Mouse (Mus musculus): Measurements from ENCODE around the gene Stag1. TPM values are rescaled to one million over a fixed set of nuclear protein-coding genes. Genes with fewer than 3 reads are reported as not detected.

Gene Stag1
- polyA plus RNA-seq, 1 experiment: 1.8 TPM

DNA sequence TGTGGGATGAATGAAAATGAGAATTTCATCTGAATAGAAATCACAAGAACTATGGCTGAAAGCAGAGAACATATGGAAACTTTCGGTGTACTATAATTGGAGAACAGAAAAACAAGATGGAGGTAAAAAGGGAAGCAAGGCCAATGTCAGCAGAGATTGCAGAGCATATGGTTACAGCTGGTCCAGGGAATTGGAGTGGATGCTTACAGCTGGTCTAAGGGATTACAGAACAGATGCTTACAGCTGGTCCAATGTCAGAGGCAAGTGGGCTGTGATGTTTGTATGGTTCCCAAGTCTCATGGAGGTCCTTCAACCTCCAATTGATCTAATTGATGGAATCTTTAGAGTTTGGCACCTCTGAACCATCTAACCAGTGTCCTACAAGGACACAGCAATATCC lies 4.5 kb downstream of the Stag1 start:
- H3K4me3 ChIP-seq (replicated peaks): no peak overlapping the region
- H3K4me1 ChIP-seq: 0 out of 2 replicates have a peak, but pooled peaks cover under 1% of the 10 kb centered on the region
- TF ChIP-seq GATA1 (IDR thresholded peaks at IDR 0.05; ENCODE audit: borderline replicate concordance, low read length) (no peak), FLI1 (IDR thresholded peaks at IDR 0.05; ENCODE audit: low read length) (no peak)
- peaks cover 8% of the 10 kb centered on the region for H3K9me3 ChIP-seq
- peaks cover 8% of the 10 kb centered on the region for H3K27me3 ChIP-seq (replicated peaks)
- H3K36me3 ChIP-seq (replicated peaks; ENCODE audit: low read length): no peaks in the 10 kb centered on the region

DNA sequence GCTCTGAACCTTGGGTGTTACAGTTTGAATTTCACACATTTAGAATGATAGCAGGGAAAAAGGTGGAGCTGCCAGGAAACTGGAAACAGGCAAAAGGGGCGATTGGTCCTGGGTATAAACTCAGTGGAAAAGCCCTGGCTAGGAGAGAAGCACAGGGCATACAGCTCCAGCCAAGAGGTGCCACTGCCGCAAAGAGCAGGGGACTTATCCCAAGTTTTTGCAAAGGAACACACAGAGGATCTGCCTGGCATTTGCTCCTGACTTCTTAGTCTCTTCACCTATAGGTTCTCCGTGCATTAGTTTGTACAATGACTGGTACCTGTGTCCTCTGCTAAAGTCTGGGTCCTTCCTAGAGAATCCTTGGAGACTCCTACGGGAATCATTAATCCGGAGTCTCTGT lies 5.6 kb downstream of the Stag1 start:
- H3K9me3 ChIP-seq: peaks cover 8% of the 10 kb centered on the region
- no peak for TF ChIP-seq GATA1 (IDR thresholded peaks at IDR 0.05; ENCODE audit: borderline replicate concordance, low read length)
- no peak for TF ChIP-seq FLI1 (IDR thresholded peaks at IDR 0.05; ENCODE audit: low read length)

DNA sequence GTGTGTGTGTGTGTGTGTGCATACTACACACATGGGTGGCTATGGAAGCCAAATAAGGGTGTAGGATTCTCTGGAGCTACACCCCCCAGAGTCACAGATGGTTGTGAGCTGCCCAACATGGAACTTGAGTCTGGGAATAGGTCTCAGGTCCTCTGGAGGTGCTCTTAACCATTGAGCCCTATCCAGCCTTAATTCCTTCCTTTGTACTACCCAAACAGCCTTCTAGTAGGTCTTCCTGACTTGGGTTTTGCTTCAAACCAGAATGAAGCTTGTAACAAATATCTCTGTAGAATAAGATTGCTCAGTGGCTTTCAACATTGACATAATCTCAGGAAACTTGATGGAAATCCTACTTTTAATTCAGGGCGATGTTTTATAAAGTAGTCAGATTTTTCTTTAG lies 7.9 kb downstream of the Stag1 start:
- H3K9me3 ChIP-seq: peaks cover 8% of the 10 kb centered on the region
- H3K36me3 ChIP-seq (replicated peaks; ENCODE audit: low read length): no peaks in the 10 kb centered on the region
- TF ChIP-seq FLI1 (IDR thresholded peaks at IDR 0.05; ENCODE audit: low read length) (no peak), GATA1 (IDR thresholded peaks at IDR 0.05; ENCODE audit: borderline replicate concordance, low read length) (no peak)
- H3K27me3 ChIP-seq (replicated peaks): peaks cover 8% of the 10 kb centered on the region
- H3K4me3 ChIP-seq (replicated peaks): no peak overlapping the region
- 0 out of 2 replicates have a peak, but pooled peaks cover 3% of the 10 kb centered on the region for H3K4me1 ChIP-seq

More for the DNA sequence above, 5.6 kb downstream of the Stag1 start:
- H3K4me3 ChIP-seq (replicated peaks): no peak overlapping the region
- 0 out of 2 replicates have a peak, but pooled peaks cover 3% of the 10 kb centered on the region for H3K4me1 ChIP-seq
- H3K27me3 ChIP-seq (replicated peaks): peaks cover 10% of the 10 kb centered on the region
- no peaks in the 10 kb centered on the region for H3K36me3 ChIP-seq (replicated peaks; ENCODE audit: low read length)

DNA sequence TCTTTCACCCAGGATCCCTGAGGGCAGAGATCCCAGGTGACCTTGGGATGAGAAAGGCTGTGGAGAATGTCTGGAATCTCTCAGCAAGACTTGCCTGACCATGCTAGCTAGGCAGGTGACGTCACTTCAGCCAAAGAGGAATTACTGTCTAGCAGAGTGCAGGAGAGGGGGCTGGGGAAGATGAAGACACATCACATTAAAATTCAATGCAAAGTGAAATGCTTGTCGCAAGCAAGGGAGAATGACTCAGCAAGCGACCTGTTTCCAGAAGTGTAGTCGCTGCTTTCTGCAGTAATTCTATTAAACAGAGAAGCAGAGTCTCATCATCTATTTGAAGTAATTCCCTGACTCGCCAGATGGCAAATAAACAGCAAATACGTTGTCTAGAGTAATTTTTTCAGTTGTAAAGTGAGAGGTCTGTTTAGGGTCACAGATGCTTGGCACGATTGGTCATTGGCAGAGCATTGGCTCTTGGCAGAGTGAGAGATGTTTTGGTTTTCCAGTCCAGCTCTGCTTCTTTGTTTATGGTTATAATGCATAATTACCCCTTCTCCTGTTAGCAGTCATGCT lies 8.5 kb downstream of the Stag1 start:
- Histone ChIP-seq H3K36me3 (replicated peaks; ENCODE audit: low read length) (no peaks in the 10 kb centered on the region), H3K4me1 (0 out of 2 replicates have a peak, but pooled peaks cover 3% of the 10 kb centered on the region), H3K27me3 (replicated peaks) (peaks cover 8% of the 10 kb centered on the region), H3K9me3 (peaks cover 6% of the 10 kb centered on the region), H3K4me3 (replicated peaks) (no peak overlapping the region)
- TF ChIP-seq GATA1 (IDR thresholded peaks at IDR 0.05; ENCODE audit: borderline replicate concordance, low read length) (no peak), FLI1 (IDR thresholded peaks at IDR 0.05; ENCODE audit: low read length) (no peak)

DNA sequence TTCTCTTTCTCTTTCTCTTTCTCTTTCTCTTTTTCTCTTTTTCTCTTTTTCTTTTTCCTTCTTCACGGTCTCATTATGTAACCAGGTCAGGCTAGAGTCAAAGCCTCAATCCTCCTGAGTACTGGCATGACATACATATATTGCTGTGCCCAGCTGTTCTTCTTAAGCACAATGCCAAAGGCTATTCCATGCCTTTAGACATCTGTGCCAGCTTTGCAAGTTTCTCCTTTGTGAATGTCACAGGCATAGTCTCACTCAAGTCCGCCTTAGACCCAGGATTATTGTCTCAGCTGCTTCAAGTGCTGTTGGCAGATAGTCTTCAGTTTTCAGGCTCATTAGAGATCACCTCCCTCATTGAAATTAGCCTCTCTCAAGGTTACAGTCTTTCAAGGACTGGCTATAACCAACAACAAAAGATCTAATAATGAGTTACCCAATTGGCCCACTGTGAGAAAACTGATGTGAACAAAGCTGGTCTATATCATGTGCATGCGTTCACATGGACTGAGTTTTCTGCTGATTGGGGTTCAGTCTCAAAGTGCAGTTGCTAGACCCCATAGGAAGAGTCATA lies 16.0 kb downstream of the Stag1 start:
- Histone ChIP-seq H3K36me3 (replicated peaks; ENCODE audit: low read length) (no peaks in the 10 kb centered on the region), H3K9me3 (no peaks in the 10 kb centered on the region), H3K4me3 (replicated peaks) (peak overlapping the region; percentile 40), H3K4me1 (no peaks in the 10 kb centered on the region), H3K27me3 (replicated peaks) (no peaks in the 10 kb centered on the region)
- TF ChIP-seq FLI1 (IDR thresholded peaks at IDR 0.05; ENCODE audit: low read length) (no peak), GATA1 (IDR thresholded peaks at IDR 0.05; ENCODE audit: borderline replicate concordance, low read length) (no peak)

DNA sequence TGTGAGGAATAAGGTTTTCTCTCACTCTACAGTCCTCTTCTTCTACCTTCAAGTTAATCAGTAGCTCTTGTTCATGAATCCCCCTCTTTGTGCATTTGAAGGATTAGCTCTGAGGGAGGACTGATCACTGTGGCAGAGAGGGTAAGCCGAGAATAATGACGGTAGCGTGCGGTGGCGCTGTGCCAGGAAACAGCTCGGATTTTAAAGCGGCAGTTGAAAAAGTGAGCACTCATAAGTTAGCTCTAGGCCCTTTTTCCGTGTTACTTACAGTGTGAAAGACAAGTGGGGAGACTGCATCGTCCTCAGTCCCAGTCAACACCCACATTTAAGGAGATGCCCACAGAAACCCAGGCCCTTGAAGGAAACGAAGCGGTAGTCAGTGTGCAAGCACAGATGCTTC lies 19.3 kb downstream of the Stag1 start:
- TF ChIP-seq FLI1 (IDR thresholded peaks at IDR 0.05; ENCODE audit: low read length) (no peak), GATA1 (IDR thresholded peaks at IDR 0.05; ENCODE audit: borderline replicate concordance, low read length) (no peak)
- no peaks in the 10 kb centered on the region for H3K36me3 ChIP-seq (replicated peaks; ENCODE audit: low read length)
- no peaks in the 10 kb centered on the region for H3K27me3 ChIP-seq (replicated peaks)

DNA sequence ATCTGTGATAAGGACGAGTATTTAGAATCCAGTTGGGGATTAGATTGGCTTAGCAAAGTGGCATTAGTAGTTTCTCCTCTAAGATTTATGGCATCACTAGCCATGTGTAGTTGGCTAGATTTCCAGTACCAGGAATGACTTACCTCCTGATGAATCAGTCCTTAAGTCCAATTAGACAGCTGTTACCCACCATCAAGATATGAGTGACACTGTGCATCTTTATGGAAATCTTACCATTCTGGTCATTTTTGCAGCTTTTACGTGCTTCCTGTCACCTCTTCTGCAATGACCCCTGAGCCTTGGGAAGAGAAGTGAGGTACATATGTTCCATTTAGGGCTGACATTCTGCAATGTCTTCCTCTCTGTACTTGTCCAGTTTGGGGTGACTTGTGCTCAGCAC lies 28.7 kb downstream of the Stag1 start:
- no peaks in the 10 kb centered on the region for H3K4me1 ChIP-seq
- H3K9me3 ChIP-seq: no peaks in the 10 kb centered on the region
- H3K4me3 ChIP-seq (replicated peaks): no peak overlapping the region
- no peaks in the 10 kb centered on the region for H3K36me3 ChIP-seq (replicated peaks; ENCODE audit: low read length)
- no peak for TF ChIP-seq GATA1 (IDR thresholded peaks at IDR 0.05; ENCODE audit: borderline replicate concordance, low read length)
- TF ChIP-seq FLI1 (IDR thresholded peaks at IDR 0.05; ENCODE audit: low read length): no peak
- H3K27me3 ChIP-seq (replicated peaks): no peaks in the 10 kb centered on the region

More for the DNA sequence above, 19.3 kb downstream of the Stag1 start:
- H3K9me3 ChIP-seq: no peaks in the 10 kb centered on the region
- no peaks in the 10 kb centered on the region for H3K4me1 ChIP-seq
- no peak overlapping the region for H3K4me3 ChIP-seq (replicated peaks)

DNA sequence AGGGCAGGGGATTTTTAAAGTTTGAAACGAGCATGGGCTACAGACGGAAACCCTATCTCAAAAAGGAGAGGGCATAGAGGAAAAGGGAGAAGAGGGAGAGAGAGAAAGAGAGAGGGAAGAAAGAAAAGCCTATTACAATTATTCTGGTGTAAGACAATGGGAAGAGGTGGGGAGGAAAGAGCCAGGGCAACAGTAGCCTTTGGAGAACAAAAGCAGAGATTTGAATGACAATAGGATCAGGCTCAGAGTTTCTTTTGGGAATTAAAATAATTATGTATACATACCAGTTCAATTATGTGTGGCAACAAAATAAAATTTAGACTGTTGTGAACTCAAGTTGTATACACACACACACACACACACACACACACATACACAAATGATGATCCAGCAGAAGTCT lies 43.2 kb downstream of the Stag1 start:
- Histone ChIP-seq H3K27me3 (replicated peaks) (no peaks in the 10 kb centered on the region), H3K9me3 (no peaks in the 10 kb centered on the region), H3K4me3 (replicated peaks) (no peak overlapping the region), H3K36me3 (replicated peaks; ENCODE audit: low read length) (no peaks in the 10 kb centered on the region), H3K4me1 (peaks cover 17% of the 10 kb centered on the region)
- TF ChIP-seq FLI1 (IDR thresholded peaks at IDR 0.05; ENCODE audit: low read length): no peak
- TF ChIP-seq GATA1 (IDR thresholded peaks at IDR 0.05; ENCODE audit: borderline replicate concordance, low read length): no peak

DNA sequence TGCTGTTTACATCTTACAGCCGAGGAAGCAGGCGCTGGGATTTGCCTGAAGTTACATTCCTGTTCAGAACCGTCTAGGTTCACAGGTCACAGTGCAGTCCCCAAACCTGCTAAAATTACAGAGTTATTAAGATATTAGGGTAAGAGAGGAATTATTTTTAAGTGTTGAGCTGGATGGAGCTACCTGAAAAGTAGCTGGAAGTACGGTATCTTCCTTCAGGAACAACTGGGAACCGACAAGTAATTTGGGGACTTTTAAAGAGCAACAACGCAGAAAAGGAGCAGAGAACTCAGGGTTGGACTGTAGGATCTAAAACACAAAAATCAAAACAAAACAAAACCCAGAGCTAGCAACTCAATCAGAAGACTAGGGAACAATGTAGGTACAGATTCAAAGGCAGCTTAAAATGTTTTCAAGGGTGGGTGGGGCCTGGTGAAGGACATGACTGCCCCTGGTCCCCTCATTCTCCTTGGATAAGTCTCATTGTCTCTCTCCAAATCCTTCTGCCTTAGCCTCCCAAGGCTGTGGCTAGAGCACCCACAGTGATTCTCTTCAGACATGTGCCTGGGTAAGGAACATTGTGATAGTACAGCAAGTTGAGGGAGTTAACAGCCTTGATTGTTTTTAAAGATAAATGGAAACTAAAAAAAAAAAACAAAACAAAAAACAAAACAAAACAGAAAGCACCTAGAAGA lies 43.9 kb downstream of the Stag1 start:
- TF ChIP-seq FLI1 (IDR thresholded peaks at IDR 0.05; ENCODE audit: low read length) (no peak), GATA1 (IDR thresholded peaks at IDR 0.05; ENCODE audit: borderline replicate concordance, low read length) (no peak)
- H3K4me3 ChIP-seq (replicated peaks): peak overlapping the region; percentile 96

More for the DNA sequence above, 43.9 kb downstream of the Stag1 start:
- Histone ChIP-seq H3K27me3 (replicated peaks) (no peaks in the 10 kb centered on the region), H3K9me3 (no peaks in the 10 kb centered on the region), H3K4me1 (peaks cover 24% of the 10 kb centered on the region), H3K36me3 (replicated peaks; ENCODE audit: low read length) (no peaks in the 10 kb centered on the region)

All from megakaryocyte, embryonic 14.5 days (primary cell).